Mouse (Mus musculus) kidney, embryonic 14.5 days (tissue): ENCODE measurements at regions not wholly inside any gene's neighbourhood (a gene's known extent, or its start where the extent isn't known, plus 50 kb on each side); places are given as distances from the start of the nearest gene placed in this dataset.

ENCODE experiments used
- ATAC-seq: fragments of 200-750 bp; cut with Nextera tagmentation; 2 replicates; pipeline ENCODE4 v1.8.0; 2017; ENCODE audit warnings: moderate number of reproducible peaks, mild to moderate bottlenecking, moderate TSS enrichment, moderate library complexity; ENCODE audit not compliant: low FRiP score, low TSS enrichment
- H3K27ac ChIP-seq: fragments of 300-500 bp; sonication (generic); 2 replicates; pipeline ENCODE4 v1.5.1; 2014; ENCODE audit warnings: low read depth, mild to moderate bottlenecking, low read length, moderate library complexity, mixed read lengths
- H3K27me3 ChIP-seq: fragments of 300-500 bp; sonication (generic); 2 replicates; pipeline ENCODE4 v1.6.1; 2014; ENCODE audit warnings: mild to moderate bottlenecking, low read length; ENCODE audit not compliant: control insufficient read depth, insufficient read depth
- H3K36me3 ChIP-seq: fragments of 300-500 bp; sonication (generic); 2 replicates; pipeline ENCODE4 v1.6.1; 2014; ENCODE audit warnings: low read length, mixed read lengths; ENCODE audit not compliant: control insufficient read depth, insufficient read depth
- H3K4me1 ChIP-seq: fragments of 300-500 bp; sonication (generic); 2 replicates; pipeline ENCODE4 v1.6.1; 2014; ENCODE audit warnings: low read length, mixed read lengths; ENCODE audit not compliant: control insufficient read depth, insufficient read depth
- H3K4me2 ChIP-seq: fragments of 300-500 bp; sonication (generic); replicated peaks from 2 replicates; pipeline ENCODE4 v1.6.1; 2014; ENCODE audit warnings: low read depth, mild to moderate bottlenecking, low read length
- H3K4me3 ChIP-seq: fragments of 300-500 bp; sonication (generic); 2 replicates; pipeline ENCODE4 v1.5.1; 2014; ENCODE audit warnings: mild to moderate bottlenecking, low read length
- H3K9ac ChIP-seq: fragments of 300-500 bp; sonication (generic); 2 replicates; pipeline ENCODE4 v1.6.1; 2014; ENCODE audit warnings: low read depth, mild to moderate bottlenecking, low read length, moderate library complexity
- H3K9me3 ChIP-seq: fragments of 300-500 bp; sonication (generic); 2 replicates; pipeline ENCODE4 v1.6.1; 2016; ENCODE audit warnings: low read length; ENCODE audit not compliant: control insufficient read depth
- WGBS: fragments of 180-500 bp; shearing (Covaris S2); extraction: QIAGEN DNeasy Blood & Tissue Kit; methylation state at CpG from one replicate; pipeline ENCODE4 v1.1.7; 2014; 5-methylcytosine and 5-hydroxymethylcytosine counted together

DNA sequence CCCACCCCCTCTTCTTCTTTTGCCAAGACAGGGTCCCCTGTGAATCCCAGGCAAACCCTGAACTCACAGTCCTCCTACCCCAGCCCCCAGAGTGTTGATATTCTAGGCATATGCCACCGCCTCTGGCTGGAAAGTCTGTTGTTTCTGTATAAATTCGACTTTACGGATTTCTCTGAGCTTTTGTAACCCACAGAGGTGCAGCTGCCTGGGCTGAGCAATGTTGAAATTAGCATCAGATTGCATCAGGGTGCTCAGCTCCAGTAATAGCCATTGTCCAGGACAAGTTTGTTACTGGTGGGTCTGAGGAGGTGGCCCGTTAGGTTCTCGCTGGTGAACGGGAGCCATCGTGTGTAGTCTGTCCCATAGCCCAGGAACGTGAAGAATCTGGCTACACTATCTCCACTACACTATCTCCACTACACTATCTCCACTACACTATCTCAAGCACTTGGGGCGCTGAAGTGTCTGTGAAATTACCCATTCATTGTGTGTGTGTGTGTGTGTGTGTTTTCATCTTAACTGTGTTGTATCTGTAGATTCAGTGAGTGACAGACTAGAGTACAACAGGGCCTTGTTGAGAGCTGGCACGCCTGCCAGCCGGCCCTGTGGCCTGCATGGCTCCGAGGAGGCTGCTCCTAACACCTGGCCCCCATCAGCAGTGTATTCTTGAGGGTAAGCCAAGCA is 92.4 kb upstream of the Hnrnpk start:
- Histone ChIP-seq H3K36me3 (no peaks in the 10 kb centered on the region), H3K9me3 (no peaks in the 10 kb centered on the region), H3K4me3 (no peak overlapping the region), H3K4me1 (no peaks in the 10 kb centered on the region), H3K9ac (no peak overlapping the region), H3K4me2 (no peak overlapping the region), H3K27me3 (no peaks in the 10 kb centered on the region), H3K27ac (no peak overlapping the region)
- no peak for ATAC-seq
- WGBS: 79% methylated on average over 12 of the region's 12 CpGs

DNA sequence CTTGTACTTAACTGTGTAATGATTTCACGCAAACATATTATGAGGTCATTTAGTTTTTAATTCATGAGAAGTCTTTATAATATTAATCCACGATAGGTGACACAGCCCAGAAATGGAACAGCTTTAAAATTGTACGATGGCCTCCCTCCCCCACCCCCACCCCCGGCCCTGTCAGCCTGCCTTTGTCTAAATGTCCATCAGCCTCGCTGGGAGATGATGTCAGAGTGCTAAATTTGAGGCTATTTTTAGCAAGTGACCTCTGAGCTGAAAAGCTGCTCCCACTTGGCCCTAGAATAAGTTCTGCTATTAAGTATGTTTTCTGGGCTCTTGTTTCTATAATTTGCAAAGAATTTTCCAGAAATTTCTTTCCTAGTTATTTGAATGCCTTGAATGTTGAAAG is 91.6 kb upstream of the Hnrnpk start:
- Histone ChIP-seq H3K27me3 (no peaks in the 10 kb centered on the region), H3K9ac (no peak overlapping the region), H3K27ac (no peak overlapping the region), H3K4me3 (no peak overlapping the region), H3K9me3 (no peaks in the 10 kb centered on the region), H3K4me1 (no peaks in the 10 kb centered on the region), H3K4me2 (no peak overlapping the region), H3K36me3 (no peaks in the 10 kb centered on the region)
- 60% methylated on average over 5 of the region's 5 CpGs for WGBS
- no peak for ATAC-seq

DNA sequence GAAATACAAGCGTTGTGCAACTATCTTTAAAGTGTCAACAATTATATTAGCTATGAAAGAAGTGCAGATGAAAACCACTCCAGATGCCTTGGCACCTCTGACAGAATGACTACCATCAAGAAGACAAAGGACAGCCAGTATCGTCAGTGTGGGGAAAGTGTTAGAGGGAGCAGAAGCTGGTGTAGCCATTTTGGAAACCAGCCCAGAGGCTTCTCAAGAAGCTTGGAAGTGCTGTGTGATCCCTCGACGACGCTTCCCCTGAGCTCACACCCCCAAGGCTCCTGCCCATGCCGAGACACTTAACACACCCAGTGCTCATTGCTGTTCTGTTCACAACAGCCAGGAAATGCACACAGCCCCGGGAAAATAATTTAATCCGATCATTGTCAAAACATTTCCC is 87.7 kb upstream of the Hnrnpk start:
- H3K36me3 ChIP-seq: no peaks in the 10 kb centered on the region
- H3K9ac ChIP-seq: no peak overlapping the region
- H3K27ac ChIP-seq: no peak overlapping the region
- H3K4me2 ChIP-seq: no peak overlapping the region
- H3K9me3 ChIP-seq: no peaks in the 10 kb centered on the region
- ATAC-seq: no peak
- no peak overlapping the region for H3K4me3 ChIP-seq
- WGBS: 55% methylated on average over 8 of the region's 8 CpGs
- no peaks in the 10 kb centered on the region for H3K27me3 ChIP-seq
- no peaks in the 10 kb centered on the region for H3K4me1 ChIP-seq

DNA sequence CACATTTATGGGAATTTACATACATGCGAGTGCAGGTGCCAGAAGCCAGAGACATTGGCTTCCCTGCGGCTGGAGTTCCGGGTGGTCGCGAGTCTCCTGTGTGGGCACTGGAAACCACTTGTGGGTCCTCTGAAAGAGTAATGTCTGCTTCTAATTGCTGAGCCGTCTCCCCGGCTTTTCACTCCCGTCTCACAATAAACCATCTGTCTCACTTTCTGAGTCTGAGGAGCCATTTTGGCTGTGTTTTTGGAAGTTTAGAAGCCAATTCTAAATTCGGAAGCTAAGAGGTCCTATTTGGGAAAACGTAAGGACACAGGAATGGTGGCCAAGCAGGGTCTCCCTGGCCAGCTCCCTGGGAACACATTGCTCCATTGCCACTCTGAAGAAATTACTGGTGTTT is 81.9 kb upstream of the Hnrnpk start:
- 73% methylated on average over 10 of the region's 10 CpGs for WGBS

DNA sequence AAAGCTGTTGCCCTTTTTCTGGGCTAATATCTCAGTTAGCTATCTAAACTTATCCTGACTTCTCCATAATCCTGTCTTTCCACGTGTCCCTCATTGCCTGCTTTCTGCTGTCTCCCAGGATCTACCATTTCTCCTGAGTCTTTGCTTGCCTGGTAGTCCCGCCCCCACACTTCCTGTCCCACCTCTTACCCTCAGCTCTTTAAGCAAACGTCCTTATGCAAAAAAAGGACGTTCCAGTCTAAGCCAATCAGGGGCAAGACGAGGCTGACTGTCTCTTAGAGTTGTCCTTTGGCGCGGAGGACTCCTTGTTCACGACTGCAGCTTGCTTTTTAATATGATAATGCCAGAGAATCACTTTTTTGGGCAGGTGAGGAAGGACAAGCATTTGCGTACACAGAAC is 79.6 kb upstream of the Hnrnpk start:
- no peak overlapping the region for H3K9ac ChIP-seq
- ATAC-seq: no peak
- no peaks in the 10 kb centered on the region for H3K27me3 ChIP-seq
- no peaks in the 10 kb centered on the region for H3K9me3 ChIP-seq
- no peaks in the 10 kb centered on the region for H3K36me3 ChIP-seq
- no peak overlapping the region for H3K4me2 ChIP-seq
- H3K4me3 ChIP-seq: no peak overlapping the region
- H3K27ac ChIP-seq: no peak overlapping the region
- no peaks in the 10 kb centered on the region for H3K4me1 ChIP-seq
- WGBS: 68% methylated on average over 9 of the region's 9 CpGs

More for the DNA sequence above, 81.9 kb upstream of the Hnrnpk start:
- no peak overlapping the region for H3K27ac ChIP-seq
- no peak for ATAC-seq
- no peaks in the 10 kb centered on the region for H3K4me1 ChIP-seq
- no peaks in the 10 kb centered on the region for H3K27me3 ChIP-seq
- H3K4me3 ChIP-seq: no peak overlapping the region
- H3K9ac ChIP-seq: no peak overlapping the region
- H3K4me2 ChIP-seq: no peak overlapping the region
- no peaks in the 10 kb centered on the region for H3K9me3 ChIP-seq
- H3K36me3 ChIP-seq: no peaks in the 10 kb centered on the region

DNA sequence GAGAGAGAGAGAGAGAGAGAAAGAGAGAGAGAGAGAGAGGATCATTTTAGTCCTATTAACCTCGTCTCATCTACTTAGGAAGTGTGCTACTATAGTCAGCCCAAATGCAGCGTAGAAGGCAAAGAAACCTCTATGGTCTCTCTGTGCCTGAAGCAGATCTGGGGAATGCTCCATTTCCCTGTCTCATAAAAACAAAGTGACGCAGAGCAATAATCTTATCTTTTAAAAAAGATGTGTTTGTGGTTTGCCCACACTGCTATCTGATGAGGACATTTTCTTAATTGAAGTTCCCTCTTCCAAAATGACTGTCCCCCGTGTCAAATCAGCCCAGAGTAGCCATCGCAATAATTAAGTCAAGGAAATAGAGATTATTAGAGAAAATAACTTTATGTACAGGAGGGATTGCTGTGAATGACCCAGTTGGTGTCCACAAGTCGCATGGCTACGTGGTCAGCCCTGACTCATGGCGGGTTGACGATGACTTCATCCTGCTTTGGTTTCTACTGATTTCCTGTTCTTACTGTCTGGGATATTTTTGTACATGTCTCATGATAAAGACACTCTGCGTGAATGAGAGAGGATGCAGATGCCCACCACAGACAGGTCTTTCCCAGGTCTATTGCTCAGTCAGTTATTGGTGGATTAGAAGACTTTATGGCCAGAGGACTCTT is 77.9 kb upstream of the Hnrnpk start:
- ATAC-seq: no peak
- 85% methylated on average over 10 of the region's 10 CpGs for WGBS
- Histone ChIP-seq H3K9ac (no peak overlapping the region), H3K27me3 (no peaks in the 10 kb centered on the region), H3K27ac (no peak overlapping the region), H3K4me2 (no peak overlapping the region), H3K9me3 (no peaks in the 10 kb centered on the region), H3K4me3 (no peak overlapping the region), H3K36me3 (no peaks in the 10 kb centered on the region), H3K4me1 (no peaks in the 10 kb centered on the region)

DNA sequence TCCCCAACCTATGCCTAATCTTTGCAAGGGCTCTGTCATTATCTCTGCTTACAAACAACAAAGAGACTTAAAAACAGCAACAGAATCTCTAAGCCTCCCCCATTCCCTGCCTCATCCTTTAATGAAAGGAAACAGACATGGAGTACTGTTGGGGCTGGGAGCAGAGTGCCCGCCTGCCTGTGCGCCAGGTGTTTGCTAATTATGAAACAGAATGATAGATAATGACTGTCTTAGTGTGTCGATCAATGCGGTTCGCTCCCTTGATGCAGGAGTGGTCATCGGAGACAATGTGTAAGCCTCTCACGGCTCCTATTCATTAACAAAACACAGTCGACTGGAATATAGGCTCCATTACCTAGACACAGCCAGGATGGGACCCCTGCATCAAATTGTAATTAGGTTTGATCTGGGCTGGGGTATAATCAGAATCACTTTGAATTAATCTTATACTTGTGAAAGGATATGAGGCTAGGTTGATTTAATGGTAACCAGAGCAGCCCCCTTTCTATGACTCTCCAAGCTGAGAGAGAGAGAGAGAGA is 77.3 kb upstream of the Hnrnpk start:
- ATAC-seq: no peak
- Histone ChIP-seq H3K9ac (no peak overlapping the region), H3K27me3 (no peaks in the 10 kb centered on the region), H3K4me1 (no peaks in the 10 kb centered on the region), H3K4me2 (no peak overlapping the region), H3K9me3 (no peaks in the 10 kb centered on the region), H3K36me3 (no peaks in the 10 kb centered on the region), H3K27ac (no peak overlapping the region), H3K4me3 (no peak overlapping the region)
- 95% methylated on average over 8 of the region's 8 CpGs for WGBS

DNA sequence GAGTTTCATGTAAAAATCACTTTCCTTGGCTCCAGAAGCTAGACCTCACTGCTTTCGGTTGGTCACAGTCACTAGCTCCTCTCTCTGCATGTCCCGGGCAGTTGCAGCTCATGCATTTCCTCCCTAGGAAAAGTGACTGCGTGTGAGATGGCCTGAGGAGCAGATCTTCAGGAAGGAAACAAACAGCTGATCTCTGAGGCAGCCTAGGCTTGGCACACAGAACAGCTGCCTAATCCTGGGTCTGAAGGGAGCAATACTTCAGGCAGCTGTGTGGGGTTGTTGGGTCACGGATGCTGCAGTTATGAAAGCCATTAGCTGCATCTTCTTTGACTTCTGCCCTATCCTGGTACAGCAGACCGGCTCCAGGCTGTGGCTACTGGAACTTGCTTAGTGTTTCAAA is 75.3 kb upstream of the Hnrnpk start:
- no peak for ATAC-seq
- no peaks in the 10 kb centered on the region for H3K36me3 ChIP-seq
- no peak overlapping the region for H3K27ac ChIP-seq
- H3K9ac ChIP-seq: no peak overlapping the region
- H3K4me1 ChIP-seq: no peaks in the 10 kb centered on the region
- no peaks in the 10 kb centered on the region for H3K27me3 ChIP-seq
- 72% methylated on average over 5 of the region's 5 CpGs for WGBS
- H3K4me3 ChIP-seq: no peak overlapping the region
- no peaks in the 10 kb centered on the region for H3K9me3 ChIP-seq
- H3K4me2 ChIP-seq: no peak overlapping the region

DNA sequence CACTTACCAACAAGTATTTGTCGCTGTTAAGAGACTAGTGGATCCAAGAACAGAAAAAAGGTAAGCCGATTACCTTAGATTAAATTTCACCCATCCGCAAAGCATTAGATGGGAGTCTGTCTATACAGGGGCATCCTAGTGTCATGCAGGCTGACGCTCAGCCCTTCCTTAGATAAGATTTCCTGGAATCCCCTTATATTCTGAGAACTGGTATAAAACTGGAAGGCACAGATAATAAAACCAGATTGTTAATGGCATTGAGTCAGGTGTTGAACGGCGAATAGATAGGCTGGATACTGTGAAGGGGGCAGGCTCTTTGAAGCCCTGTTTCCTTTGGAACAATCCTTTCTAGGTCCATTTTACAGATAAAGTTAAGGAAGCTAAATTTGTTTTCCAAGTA is 74.1 kb upstream of the Hnrnpk start:
- Histone ChIP-seq H3K9me3 (no peaks in the 10 kb centered on the region), H3K4me3 (no peak overlapping the region), H3K9ac (no peak overlapping the region), H3K4me1 (no peaks in the 10 kb centered on the region), H3K27me3 (peaks cover 4% of the 10 kb centered on the region; the same call in 1 of the 2 replicates), H3K4me2 (no peak overlapping the region), H3K27ac (no peak overlapping the region), H3K36me3 (no peaks in the 10 kb centered on the region)
- ATAC-seq: no peak
- 91% methylated on average over 6 of the region's 6 CpGs for WGBS
